Mouse (Mus musculus) erythroblast, embryonic 14.5 days (primary cell): ENCODE data around the gene Ifrd1. TPM values are rescaled to one million over a fixed set of nuclear protein-coding genes. Genes with fewer than 3 reads are reported as not detected.

Experiments used
- H3K27me3 ChIP-seq: 2 replicates; pipeline ENCODE4 v1.6.1; 2012; ENCODE audit warnings: inconsistent platforms; ENCODE audit not compliant: control insufficient read depth
- H3K36me3 ChIP-seq: 2 replicates; pipeline ENCODE4 v1.6.1; 2012; ENCODE audit warnings: mild to moderate bottlenecking, inconsistent platforms; ENCODE audit not compliant: control insufficient read depth
- H3K4me1 ChIP-seq: 2 replicates; pipeline ENCODE4 v1.6.1; 2012; ENCODE audit warnings: inconsistent platforms; ENCODE audit not compliant: control insufficient read depth
- H3K4me3 ChIP-seq: replicated peaks from 2 replicates; pipeline ENCODE3; 2012; ENCODE audit warnings: moderate library complexity, mild to moderate bottlenecking, inconsistent platforms
- H3K9me3 ChIP-seq: 2 replicates; pipeline ENCODE4 v1.6.1; 2012; ENCODE audit warnings: low read length, inconsistent platforms, mixed read lengths; ENCODE audit not compliant: control insufficient read depth
- GATA1 ChIP-seq: IDR thresholded peaks from 2 replicates; pipeline ENCODE4 v1.6.1; 2012; ENCODE audit warnings: low read length, inconsistent platforms, mixed read lengths
- TAL1 ChIP-seq: IDR thresholded peaks from 3 replicates; pipeline ENCODE4 v1.6.1; 2012; ENCODE audit warnings: low read length, inconsistent platforms, mixed read lengths
- polyA plus RNA-seq: library from polyadenylated mRNA; stranded (reverse); fragments of >175 nt; gene quantifications from 2 replicates; pipeline ENCODE4 v1.2.3, GENCODE M21; 2012

Gene Ifrd1
- polyA plus RNA-seq, 1 experiment: 1.8 TPM

DNA sequence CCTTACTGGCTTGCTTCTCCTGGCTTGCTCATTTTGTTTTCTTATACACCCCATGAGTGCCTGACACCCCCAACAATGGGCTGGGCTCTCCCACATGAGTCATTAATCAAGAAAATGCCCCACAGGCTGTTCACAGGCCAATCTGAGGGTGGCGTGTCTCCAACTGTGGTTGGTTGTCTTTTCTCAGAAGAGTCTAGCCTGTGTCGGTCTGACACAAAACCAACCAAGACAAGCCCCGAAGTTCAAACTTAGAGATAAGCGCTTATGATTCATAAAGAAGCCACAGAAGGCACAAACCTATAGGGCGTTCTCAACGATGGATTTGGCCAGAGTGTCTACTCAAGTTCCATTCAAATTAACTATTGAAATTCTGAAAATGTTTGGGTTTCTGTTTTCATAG lies 94.1 kb downstream of the Ifrd1 start:
- no peaks in the 10 kb centered on the region for H3K36me3 ChIP-seq
- TF ChIP-seq GATA1: no peak
- TF ChIP-seq TAL1: no peak
- no peaks in the 10 kb centered on the region for H3K9me3 ChIP-seq
- no peaks in the 10 kb centered on the region for H3K27me3 ChIP-seq
- H3K4me1 ChIP-seq: no peaks in the 10 kb centered on the region
- no peak overlapping the region for H3K4me3 ChIP-seq

DNA sequence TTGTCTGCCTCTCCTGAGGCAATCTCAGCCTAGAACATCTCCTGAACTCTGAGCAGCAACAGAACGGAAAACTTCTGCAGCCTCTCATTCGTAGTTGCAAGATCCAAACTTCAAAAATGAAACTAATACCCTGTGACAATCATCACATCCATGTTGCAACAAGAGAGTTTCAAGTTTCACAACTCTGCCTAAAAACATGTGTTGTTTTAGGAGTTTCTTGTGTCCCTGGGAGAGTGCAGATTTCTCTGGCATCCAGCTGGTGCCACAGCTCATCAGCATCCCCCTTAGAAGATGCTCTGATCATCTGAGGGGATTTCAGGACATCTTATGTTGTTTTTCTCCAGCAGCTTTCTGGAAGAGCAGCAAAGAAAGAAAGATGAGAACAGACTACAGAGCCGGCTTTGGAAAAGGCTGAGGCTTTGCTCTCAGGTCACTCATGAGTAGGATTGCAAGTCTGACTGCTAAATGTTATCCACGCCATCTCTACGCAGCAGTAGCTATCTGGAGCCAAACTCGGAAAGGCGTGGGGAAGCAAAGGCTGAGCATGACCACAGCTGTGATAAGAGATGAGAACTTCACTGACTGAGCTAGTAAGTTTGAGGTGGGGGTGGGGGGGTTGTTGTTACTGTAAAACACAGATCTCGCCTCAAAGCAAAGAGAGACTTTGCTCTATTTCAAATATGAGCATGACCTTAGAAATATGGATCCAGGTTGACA lies 95.8 kb downstream of the Ifrd1 start:
- Histone ChIP-seq H3K9me3 (no peaks in the 10 kb centered on the region), H3K4me1 (no peaks in the 10 kb centered on the region), H3K27me3 (no peaks in the 10 kb centered on the region), H3K36me3 (no peaks in the 10 kb centered on the region), H3K4me3 (no peak overlapping the region)
- TF ChIP-seq TAL1 (no peak), GATA1 (no peak)

Other genes starting within 250 kb of the Ifrd1 start
- gene Arl4a, start 210.5 kb downstream of the Ifrd1 start, polyA plus RNA-seq: 23.3 and 50.8 TPM in 2 replicates
- 0.02 TPM in 1 of 2 replicates, not detected in the other for gene Scin, start 114.3 kb downstream of the Ifrd1 start, polyA plus RNA-seq
- gene Lsmem1, start 49.0 kb downstream of the Ifrd1 start, polyA plus RNA-seq: not detected in 2 replicates
- 0.03 and 0.08 TPM in 2 replicates for gene Zfp277, start 197.4 kb upstream of the Ifrd1 start, polyA plus RNA-seq
- 0.04 and 0.05 TPM in 2 replicates for gene Dock4, start 197.4 kb upstream of the Ifrd1 start, polyA plus RNA-seq